Mouse (Mus musculus) ES-Bruce4 (cell line): Measurements from ENCODE around the gene Atp5s.

Source experiments
- CTCF ChIP-seq: IDR thresholded peaks from one replicate; pipeline ENCODE4 v1.8.1; 2011; ENCODE audit warnings: low read depth, low read length
- EP300 ChIP-seq: IDR thresholded peaks from 2 replicates; pipeline ENCODE4 v1.6.1; 2011; ENCODE audit warnings: low read depth, low read length; ENCODE audit not compliant: insufficient read depth
- POLR2A ChIP-seq: IDR thresholded peaks from one replicate; pipeline ENCODE4 v1.8.1; 2011; ENCODE audit warnings: low read length; ENCODE audit not compliant: insufficient read depth

DNA sequence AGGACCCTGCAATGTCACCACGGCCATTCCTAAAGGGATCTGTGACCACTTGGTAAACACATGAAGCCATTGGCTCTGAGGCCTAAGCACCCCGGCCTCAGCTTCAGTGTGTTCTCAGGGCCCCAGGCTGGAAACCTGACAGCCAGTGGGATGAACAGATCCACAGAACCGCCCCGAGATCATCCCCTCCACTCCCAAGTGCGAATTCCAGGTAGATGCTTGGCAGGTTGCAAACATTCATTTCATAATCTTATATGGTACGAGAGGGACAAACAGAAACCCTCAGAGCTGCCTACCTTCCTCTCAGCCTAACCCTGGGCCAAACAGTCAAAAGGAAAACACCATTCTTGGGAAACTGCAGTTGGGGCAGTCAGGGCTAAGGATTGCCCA, 52.6 kb downstream of the Atp5s start:
- TF ChIP-seq CTCF (no peak), EP300 (no peak), POLR2A (no peak)
